Mouse (Mus musculus) R1 (cell line): ENCODE data around the gene Leng9.

Experiments used
- DNase-seq: peaks from one replicate; pipeline ENCODE4 v3.0.0-alpha.2; 2018; ENCODE audit warnings: low read depth, low spot score

Gene Leng9

DNA sequence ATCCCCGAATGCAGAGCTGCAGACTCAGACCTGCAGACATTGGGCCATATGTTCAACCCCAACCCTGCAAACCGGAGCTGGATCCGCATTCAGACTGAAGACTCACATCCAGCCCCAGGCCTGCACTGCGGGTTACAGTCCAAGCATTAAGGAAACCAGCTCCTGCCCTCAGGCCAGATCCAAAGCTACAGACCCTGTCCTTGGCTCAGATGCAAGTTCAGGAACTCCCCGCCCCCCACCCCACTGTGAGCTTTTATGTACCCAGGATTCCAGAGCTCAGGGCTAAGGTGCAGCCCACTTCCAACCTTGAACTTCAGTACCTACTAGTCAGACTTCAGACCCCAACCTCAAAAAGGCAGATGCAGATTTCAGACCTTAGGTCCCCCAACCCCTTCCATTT is 25.3 kb downstream of the Leng9 start:
- peak; percentile 95 for DNase-seq

DNA sequence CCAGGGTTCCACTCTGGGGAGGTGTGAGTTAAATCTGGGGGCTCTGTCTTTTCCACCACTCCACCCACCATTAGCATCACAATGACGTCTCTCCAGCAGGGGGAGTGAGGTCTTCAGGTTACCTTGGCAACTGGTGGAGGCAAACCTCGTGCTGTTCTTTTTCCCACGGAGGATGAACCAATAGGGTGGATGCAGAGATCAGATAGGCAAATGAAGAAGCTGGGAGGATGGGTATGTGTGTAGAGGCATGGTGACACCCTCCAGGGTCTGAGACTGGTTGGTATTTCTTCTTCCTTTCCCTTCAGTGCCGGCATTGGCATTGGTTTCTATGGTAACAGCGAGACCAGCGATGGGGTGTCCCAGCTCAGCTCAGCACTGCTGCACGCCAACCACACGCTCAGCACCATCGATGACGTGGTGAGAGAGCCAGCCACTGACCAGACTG is 25.8 kb downstream of the Leng9 start:
- DNase-seq, result peak; percentile 99

DNA sequence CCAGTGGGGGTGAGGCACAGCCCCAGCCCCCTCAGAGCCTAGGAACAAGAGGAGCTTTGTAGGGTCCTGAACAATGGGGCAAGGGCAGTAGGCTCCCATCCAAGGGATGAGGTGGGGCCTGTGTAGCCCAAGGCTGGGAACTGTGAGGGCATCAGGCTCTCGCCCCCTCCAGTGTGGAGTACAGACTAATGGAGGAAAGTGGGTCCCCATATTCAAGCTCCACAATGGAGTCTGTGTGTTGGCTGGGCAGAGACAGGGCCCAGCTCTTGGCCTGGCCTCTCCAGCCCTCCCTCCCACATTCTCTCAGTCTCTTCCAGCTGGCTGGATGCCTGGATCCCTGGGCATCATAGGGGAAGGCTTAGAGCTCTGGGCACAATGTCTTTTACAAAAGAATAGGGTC is 26.4 kb downstream of the Leng9 start:
- DNase-seq, result no peak

DNA sequence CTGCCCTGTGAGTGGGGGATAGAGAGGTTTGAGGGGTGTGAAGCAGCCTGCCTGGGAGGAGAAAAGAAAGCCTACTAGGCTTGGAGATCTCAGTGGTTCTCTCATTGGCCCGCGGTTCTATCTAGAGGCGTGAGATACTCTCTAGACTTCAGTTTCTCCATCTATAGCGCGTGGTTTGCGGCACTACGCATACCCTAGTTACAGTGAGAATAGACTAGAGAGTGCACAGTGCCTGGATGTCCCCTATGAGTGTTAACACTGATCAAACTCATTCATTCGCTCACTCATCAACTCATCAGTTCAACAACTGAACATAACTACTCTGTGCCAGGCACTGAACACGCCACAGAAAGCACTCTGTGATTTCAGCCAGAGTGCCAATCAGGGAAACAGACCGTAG is 27.4 kb downstream of the Leng9 start:
- no peak for DNase-seq

DNA sequence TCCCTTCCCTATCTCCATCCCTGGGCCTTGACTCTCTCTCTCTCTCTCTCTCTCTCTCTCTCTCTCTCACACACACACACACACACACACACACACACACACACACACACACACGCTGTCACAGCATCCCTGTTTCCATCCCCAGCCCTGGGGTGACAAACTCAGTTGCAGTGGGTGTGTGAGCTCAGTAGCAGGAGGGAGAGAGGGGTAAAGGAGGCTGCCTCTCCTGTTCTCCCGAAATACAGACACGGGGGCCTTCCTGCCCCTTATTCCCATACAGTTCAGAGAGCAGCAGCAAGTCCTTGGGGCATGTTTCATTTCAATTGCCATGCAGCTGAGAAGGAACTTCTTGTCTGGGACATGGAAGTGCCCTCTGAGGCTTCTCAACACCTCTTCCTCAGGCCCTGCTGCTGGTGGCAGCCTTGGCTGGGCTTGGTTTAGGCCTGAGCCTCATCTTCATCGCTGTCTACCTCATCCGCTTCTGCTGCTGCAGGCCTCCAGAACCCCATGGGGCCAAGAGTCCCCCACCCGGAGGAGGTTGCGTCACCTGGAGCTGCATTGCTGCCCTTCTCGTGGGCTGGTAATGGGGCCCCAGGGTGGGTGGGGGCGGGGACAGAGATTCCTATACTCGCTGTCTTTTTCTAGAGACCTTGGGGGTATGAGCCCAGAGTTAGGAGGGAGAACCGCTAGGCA is 28.0 kb downstream of the Leng9 start:
- DNase-seq, result no peak

DNA sequence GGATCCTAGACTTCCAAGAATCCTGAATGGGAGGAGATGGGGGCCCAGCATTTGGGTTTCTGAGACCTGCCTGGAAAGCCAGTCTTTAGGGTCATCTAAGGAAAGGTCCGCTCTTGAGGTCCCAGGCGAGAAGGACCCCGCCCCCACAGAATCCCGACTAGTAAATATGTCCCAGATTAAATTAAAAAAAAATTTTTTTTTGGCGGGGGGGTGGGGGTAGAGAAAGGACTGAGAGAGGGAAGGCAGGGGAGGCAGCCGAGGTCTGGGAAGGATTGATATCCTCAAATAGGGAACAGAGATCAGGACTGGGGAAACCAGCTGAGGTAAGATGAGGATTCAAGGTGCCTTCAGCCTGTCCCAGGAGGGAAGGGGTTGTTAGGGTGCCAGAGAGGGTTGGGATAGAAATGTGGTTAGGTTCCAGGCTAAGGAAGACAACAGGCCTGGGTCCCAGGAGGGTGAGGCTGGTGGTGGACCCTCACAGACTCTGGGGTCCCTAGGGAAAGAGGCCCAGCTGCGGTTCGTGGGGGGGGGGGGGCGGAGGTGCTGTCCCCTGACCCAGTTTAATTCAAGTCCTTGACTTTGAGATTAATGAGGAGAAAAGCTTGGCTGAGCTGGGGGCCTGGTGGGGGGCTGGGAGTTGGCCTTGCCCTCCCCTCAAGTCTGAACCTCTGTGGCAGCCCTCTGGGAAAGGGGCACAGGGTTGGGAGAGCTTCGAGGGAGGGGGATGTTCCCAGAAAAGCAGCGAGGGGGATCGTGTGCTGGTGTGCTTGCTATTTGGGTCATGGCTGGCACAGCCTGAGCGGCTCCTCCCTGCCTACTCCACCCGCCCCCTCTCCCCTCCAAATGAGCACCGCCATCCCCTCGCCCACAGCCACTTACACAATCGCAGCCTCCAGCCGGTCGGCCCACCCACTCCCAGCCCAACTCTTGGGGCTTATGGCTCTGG is 29.9 kb downstream of the Leng9 start:
- no peak for DNase-seq

DNA sequence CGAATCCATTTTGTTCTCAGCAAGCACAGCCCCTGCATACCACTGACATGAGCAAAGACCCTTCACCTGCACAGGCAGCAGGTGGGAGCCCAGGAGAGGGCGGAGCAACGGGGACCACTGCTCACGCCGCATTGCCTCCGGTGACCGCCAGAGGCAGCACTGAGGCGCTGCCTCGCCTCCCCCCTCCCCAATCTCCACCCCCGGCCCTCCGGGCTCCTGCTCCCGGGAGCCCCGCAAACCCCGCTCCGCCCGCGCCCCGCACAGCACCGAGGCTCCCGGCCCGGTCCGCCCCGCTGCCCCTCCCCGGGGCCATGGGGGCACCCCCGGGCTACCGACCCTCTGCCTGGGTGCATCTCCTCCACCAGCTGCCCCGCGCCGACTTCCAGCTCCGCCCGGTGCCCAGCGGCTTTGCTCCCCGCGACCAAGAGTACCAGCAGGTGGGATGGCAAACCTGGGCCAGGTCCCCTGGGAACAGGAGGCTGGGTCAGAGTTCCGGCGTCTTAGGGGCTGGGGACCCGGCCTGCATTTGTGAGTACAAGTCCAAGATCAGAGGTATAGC is 30.8 kb downstream of the Leng9 start, which contains the start of gene Ttyh1:
TSS of gene Ttyh1 (plus strand) at position 65 of the 559 bp plus-strand sequence.
- peak; percentile 67 for DNase-seq

DNA sequence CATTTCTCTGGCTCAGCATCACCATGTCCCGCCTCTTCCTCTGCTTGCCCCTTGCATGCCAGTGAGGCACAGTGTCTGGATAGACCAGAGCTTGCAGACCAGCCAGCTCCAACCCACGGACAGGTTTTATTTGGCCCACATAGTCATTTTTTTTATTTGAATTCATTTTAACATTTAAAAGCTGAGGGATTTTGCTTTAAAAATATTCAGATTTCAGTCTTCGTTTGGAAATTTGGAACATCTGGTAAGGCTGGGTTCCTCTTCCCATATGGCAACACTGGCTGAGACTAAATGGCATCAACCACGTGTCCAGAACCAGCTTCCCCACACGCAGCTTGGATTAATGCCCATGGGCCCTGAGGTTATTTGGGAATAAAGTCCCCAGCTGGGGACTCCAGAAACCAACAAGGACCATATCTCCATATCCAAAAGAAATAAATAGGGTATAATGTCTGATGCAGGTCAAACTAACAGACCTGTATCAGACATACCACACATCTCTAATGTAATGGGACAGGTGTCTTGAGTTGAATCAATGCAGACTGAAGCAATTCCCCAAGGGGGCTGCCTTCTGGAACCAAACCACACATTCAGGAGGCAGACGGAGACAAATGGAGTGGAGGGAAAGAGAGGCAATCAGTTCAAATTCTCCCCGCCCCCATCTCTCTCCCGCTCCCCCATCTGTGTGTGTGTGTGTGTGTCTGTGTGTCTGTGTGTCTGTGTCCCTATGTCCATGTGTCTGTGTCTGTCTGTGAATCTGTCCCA is 32.9 kb downstream of the Leng9 start:
- no peak for DNase-seq

DNA sequence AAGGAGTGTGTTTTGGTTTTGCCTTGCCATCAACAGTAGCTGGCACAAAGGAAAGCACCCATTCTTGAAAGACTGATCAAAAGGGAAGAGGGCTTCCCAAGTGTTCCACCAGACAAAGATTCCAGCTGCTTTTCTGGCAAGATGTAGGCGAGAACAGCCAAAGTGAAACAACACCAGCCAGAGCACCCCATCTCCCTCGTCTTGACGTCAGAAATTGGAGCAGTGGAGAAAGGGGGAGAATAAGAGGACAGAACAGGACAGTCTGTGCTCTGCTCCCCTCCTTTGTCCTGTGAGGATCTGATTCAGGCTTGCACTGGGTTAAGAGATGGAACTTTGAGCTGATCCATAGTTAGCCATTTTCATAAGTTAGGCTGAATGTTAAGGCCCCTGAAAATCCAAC is 38.4 kb downstream of the Leng9 start:
- DNase-seq, result no peak

DNA sequence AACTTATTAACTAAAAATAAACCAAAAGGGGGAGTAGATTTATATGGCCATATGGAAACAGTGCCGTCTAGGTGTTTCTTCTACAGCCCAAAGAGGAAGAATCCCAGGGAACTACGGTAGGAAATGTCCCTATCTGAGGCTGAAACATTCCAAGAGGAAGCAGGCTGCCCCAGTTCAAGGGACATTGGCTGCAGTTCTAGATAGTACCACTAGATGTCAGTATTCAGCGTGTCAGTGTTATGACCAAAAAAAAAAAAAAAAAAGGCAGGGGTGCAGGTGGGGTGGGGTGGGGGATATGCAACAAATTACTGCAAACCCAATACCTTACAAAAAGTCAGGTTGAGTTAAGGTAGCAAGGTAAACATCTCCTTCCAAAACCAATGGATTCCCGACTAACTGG is 46.8 kb downstream of the Leng9 start:
- DNase-seq, result peak; percentile 61

DNA sequence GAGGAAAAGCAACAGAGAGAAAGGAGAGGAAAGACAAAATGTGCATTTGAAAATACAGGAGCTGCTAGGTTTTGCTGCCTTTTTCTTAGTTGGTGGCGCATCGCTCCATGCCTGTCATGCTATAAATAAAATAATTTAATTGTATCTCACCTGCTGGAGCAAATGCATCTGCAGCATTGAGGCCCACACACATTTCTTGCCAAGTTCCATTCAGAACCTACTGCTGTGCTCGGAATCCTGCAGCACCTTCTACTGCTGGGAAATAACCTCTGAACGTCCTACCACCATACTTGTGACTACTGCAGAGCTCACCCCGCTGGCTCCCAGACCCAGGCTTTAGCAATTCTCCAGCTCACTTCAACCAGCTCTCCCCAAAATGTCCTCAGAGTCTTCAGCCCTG is 49.0 kb downstream of the Leng9 start:
- no peak for DNase-seq

DNA sequence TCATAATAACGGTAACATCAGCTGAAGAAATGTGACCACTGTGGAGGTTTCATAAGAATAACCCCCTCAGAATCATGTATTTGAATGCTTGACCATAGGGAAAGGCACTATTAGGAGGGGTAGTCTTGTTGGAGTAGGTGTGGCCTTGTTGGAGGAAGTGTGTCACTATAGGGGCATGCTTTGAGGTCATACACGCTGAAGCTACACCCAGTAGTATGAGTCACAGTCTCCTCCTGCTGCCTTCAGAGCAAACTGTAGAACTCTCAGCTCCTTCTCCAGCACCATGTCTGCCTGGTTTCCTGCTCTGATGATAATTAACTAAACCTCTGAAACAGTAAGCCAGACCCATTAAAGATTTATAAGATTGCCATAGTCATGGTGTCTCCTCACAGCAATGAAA is 51.3 kb downstream of the Leng9 start:
- no peak for DNase-seq

DNA sequence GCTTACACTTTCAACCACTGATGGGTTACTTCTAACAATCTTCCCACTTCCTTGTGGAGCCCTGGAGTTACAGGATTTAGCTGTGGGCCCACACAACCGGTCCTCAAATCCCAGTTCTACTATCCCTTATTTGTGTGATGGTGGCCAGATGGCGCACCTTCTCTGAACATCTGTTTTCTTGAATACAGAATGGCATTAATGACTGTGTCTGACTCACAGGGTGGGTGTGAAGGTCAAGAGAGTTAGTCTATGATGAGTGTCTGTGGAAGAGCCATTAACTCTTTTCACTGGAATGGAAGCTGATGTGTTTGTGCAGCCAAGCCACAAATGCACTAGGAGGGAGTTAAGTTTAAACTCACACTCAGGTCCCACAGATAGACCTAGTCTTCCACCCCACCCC is 51.9 kb downstream of the Leng9 start:
- no peak for DNase-seq
